Mouse (Mus musculus) kidney, postnatal 36 days (tissue): Measurements from ENCODE around the gene Bsx.
A peak's percentile ranks its signal among the peaks of the same experiment; 100 is the strongest.

Source experiments
- DNase-seq, 2 experiments: peaks; one replicate each; pipeline ENCODE4 v3.0.0; 2021 to 2022; ENCODE audit warnings: mixed read lengths in 2 of 2

Bsx gene

GRCm38 (mm10) chr9:40892456-40892855 is 18.5 kb downstream of the Bsx start:
- no peak for DNase-seq

GRCm38 (mm10) chr9:40907413-40907812 is 33.5 kb downstream of the Bsx start:
- DNase-seq = no peak

- DNase-seq = no peak
Measured at GRCm38 (mm10) chr9:40908411-40908810, 34.5 kb downstream of the Bsx start.

GRCm38 (mm10) chr9:40908915-40909314 is 35.0 kb downstream of the Bsx start:
- no peak for DNase-seq

- DNase-seq = peak in 1 of 2 experiments; percentile 0
Measured at GRCm38 (mm10) chr9:40917871-40918613, 44.1 kb downstream of the Bsx start.

- DNase-seq = no peak
Measured at GRCm38 (mm10) chr9:40927351-40927980, 53.5 kb downstream of the Bsx start.
